Mouse (Mus musculus) heart, postnatal 4 days (tissue): ENCODE results near the gene Slc12a6. TPM values are rescaled to one million over a fixed set of nuclear protein-coding genes. Genes with fewer than 3 reads are reported as not detected.

Experiments
- DNase-seq: peaks from one replicate; pipeline ENCODE4 v3.0.0; 2021
- total RNA-seq, 2 experiments: library from RNA; stranded (reverse); gene quantifications; 2 replicates each; pipeline ENCODE4 v1.2.3; 2021

The Slc12a6 gene
- total RNA-seq, 2 experiments from 2014 or later, result 35.5 to 36.5 TPM

DNA sequence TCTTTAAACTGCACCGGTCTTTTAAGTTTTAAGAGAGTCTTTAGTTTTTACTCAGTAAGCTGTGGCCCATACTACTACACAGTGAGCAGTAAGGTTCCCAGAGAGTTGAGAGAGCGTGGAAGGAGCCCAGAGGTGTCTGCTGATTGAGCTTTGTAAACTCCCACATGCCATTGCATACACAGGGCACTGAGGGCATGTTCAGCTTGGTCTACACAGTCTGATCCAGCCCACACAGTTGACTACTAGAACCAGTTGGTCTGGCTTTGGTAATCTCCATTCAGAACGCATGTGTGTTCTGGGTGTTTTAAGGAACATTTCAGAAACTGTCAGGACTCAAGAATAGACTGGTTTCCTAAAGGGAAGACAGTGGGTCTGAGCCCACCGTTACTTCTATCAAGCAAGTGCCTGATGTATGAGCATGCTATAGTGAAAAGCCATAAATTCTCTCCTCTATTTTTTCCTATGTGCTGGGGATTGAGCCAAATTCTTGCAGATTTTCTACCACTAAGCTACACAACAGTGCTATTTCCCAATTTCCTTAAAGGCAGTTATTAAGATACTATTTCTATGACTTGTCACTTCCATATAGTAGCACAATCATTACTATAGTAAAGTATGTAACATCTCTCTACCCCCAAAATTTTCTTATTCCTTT lies 125.8 kb downstream of the Slc12a6 start:
- no peak for DNase-seq

- no peak for DNase-seq
Measured at GRCm38 (mm10) chr2:112392689-112393088, 127.1 kb downstream of the Slc12a6 start.

DNA sequence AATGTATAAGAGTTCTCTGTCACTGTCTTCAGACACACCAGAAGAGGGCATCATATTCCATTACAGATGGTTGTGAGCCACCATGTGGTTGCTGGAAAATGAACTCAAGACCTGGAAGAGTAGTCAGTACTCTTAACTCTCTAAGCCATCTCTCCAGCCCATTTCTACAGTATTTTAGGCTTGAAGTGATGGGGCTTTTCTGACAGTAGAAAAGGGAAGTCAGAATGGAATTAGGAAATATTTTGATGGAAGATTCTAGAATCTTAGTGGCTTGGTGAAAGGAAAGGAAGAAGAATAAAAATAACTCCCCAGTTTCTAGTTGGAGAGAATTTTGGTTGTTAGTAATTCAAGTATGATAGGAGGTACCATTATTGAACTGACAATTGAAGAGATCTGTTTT lies 128.3 kb downstream of the Slc12a6 start:
- no peak for DNase-seq

DNA sequence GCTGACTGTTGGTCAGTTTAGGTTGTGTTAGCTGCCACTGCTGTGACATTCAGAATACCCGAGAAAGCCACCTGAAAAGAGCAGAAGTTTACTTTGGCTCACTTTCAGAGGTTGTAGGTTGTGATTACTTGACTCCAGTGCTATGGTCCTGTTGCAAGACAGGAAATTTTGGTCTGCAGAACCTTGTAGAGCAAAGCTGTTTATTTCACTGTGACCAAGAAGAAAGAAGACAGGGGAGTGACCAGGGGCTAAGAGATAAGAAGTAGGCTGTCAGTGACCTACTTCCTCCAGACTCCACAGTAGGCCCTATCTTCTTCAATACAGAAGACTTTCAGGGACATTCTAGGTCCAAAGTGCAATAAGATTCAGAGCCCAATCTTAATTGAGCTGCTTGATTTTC lies 131.0 kb downstream of the Slc12a6 start:
- no peak for DNase-seq

DNA sequence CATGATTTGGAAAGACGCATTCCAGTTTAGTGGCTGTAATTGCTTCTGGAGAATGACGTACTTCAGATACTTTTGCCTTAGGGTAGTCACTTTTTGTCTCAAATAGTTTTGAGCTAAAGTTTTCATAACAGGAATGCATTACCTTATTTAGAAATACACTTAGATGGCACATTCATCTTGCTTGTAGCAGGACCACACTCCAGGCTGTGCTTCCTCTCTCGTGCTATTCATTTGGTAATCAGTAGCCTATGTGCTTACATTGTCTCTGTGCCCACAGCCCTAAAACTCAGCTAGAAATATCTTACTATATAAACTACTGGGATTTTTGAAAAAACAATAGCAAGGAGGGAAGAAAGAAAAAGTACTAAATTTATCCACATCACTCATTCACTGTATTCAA lies 141.4 kb downstream of the Slc12a6 start:
- no peak for DNase-seq

Other genes starting within 250 kb of the Slc12a6 start
- not detected for gene Olfr1311, start 241.4 kb upstream of the Slc12a6 start, total RNA-seq
- not detected for gene Olfr1312, start 215.6 kb upstream of the Slc12a6 start, total RNA-seq
- not detected for gene Olfr1313, start 188.0 kb upstream of the Slc12a6 start, total RNA-seq
- gene Olfr1314, start 169.0 kb upstream of the Slc12a6 start, total RNA-seq, result not detected
- gene Olfr1315-ps1, start 150.4 kb upstream of the Slc12a6 start, total RNA-seq, result not detected
- not detected for gene Olfr1316, start 130.8 kb upstream of the Slc12a6 start, total RNA-seq
- not detected for gene Olfr1317, start 125.5 kb upstream of the Slc12a6 start, total RNA-seq
- not detected for gene Olfr1318, start 111.6 kb upstream of the Slc12a6 start, total RNA-seq
- gene Lpcat4, start 26.4 kb upstream of the Slc12a6 start, total RNA-seq, result 1 to 10 TPM; 6.6 to 7.7 TPM
- not detected for gene Nutm1, start 6.5 kb upstream of the Slc12a6 start, total RNA-seq
- 10 to 100 TPM; 64.1 to 65.4 TPM for gene Nop10, start 3.9 kb upstream of the Slc12a6 start, total RNA-seq
- gene Gm21985, start 489 bp downstream of the Slc12a6 start, total RNA-seq, result not detected
- gene Emc4, start 102.2 kb downstream of the Slc12a6 start, total RNA-seq, result 10 to 100 TPM; 57.4 to 61.0 TPM
- gene Katnbl1, start 113.4 kb downstream of the Slc12a6 start, total RNA-seq, result 10 to 100 TPM; 12.5 to 12.6 TPM
- gene Emc7, start 189.2 kb downstream of the Slc12a6 start, total RNA-seq, result 10 to 100 TPM; 15.5 to 16.4 TPM
- gene Chrm5, start 214.9 kb downstream of the Slc12a6 start, total RNA-seq, result not detected
- gene Aven, start 227.1 kb downstream of the Slc12a6 start, total RNA-seq, result 10 to 100 TPM; 15.1 to 17.2 TPM